Mouse (Mus musculus) midbrain, embryonic 14.5 days (tissue): ENCODE data around the gene Cenpb. TPM values are rescaled to one million over a fixed set of nuclear protein-coding genes. Genes with fewer than 3 reads are reported as not detected.
"Not testable (repeated sequence)": the region's sequence is repeated elsewhere in the genome, so short reads cannot be mapped to it uniquely, and the experiment has no call there.

ENCODE experiments used
- ATAC-seq: fragments of 200-750 bp; cut with Nextera tagmentation; 2 replicates; pipeline ENCODE4 v1.8.0; 2017; ENCODE audit warnings: moderate number of reproducible peaks, moderate library complexity; ENCODE audit not compliant: low FRiP score, low TSS enrichment
- DNase-seq: peaks from one replicate; pipeline ENCODE4 v3.0.0-alpha.2; 2015
- H3K27ac ChIP-seq: fragments of 300-500 bp; sonication (generic); replicated peaks from 2 replicates; pipeline ENCODE4 v1.5.1; 2014; ENCODE audit warnings: mild to moderate bottlenecking, low read depth, low read length, moderate library complexity
- H3K27me3 ChIP-seq: fragments of 300-500 bp; sonication (generic); 2 replicates; pipeline ENCODE4 v1.6.1; 2014; ENCODE audit warnings: low read length, control low read depth, mixed read lengths; ENCODE audit not compliant: control insufficient read depth, insufficient read depth
- H3K36me3 ChIP-seq: fragments of 300-500 bp; sonication (generic); 2 replicates; pipeline ENCODE4 v1.6.1; 2014; ENCODE audit warnings: low read length, control low read depth; ENCODE audit not compliant: control insufficient read depth, insufficient read depth
- H3K4me1 ChIP-seq: fragments of 300-500 bp; sonication (generic); 2 replicates; pipeline ENCODE4 v1.6.1; 2014; ENCODE audit warnings: mild to moderate bottlenecking, antibody characterized with exemption, low read length, control low read depth; ENCODE audit not compliant: control insufficient read depth, insufficient read depth
- H3K4me2 ChIP-seq: fragments of 300-500 bp; sonication (generic); 2 replicates; pipeline ENCODE4 v1.6.1; 2014; ENCODE audit warnings: mild to moderate bottlenecking, low read length, moderate library complexity
- H3K4me3 ChIP-seq: fragments of 300-500 bp; sonication (generic); replicated peaks from 2 replicates; pipeline ENCODE4 v1.5.1; 2014; ENCODE audit warnings: low read depth, low read length
- H3K9ac ChIP-seq: fragments of 300-500 bp; sonication (generic); replicated peaks from 2 replicates; pipeline ENCODE4 v1.6.1; 2014; ENCODE audit warnings: mild to moderate bottlenecking, low read length, moderate library complexity
- H3K9me3 ChIP-seq: fragments of 300-500 bp; sonication (generic); 2 replicates; pipeline ENCODE4 v1.6.1; 2016; ENCODE audit warnings: low read length, control low read depth, mixed read lengths; ENCODE audit not compliant: control insufficient read depth
- WGBS: fragments of 180-500 bp; shearing (Covaris S2); extraction: QIAGEN DNeasy Blood & Tissue Kit; methylation state at CpG from one replicate; pipeline ENCODE4 v1.1.7; 2014; 5-methylcytosine and 5-hydroxymethylcytosine counted together
- polyA plus RNA-seq: library from polyadenylated mRNA; unstranded; fragments of >200 nt; fragmentation: Nextera tagmentation; extraction: Ambion mirVana; gene quantifications from 2 replicates; pipeline ENCODE4 v1.2.1, GENCODE M21; 2014

Cenpb gene
- 11.1 TPM in 2 replicates for polyA plus RNA-seq

GRCm38 (mm10) chr2:131179990-131180587 lies at the start of gene Cenpb:
Cenpb (minus strand) TSS chr2:131180067.
- ATAC-seq (peak; percentile 89), DNase-seq (peak; percentile 94)
- 3% methylated on average over 40 of the region's 57 CpGs for WGBS
- H3K4me3 ChIP-seq, result peak within 1 kb of the TSS; percentile 84
- peak within 1 kb of the TSS; percentile 94 for H3K9ac ChIP-seq
- H3K4me2 ChIP-seq, result peak within 1 kb of the TSS; percentile 95
- H3K36me3 ChIP-seq, result no peaks in the 10 kb centered on the region
- H3K27ac ChIP-seq, result peak within 1 kb of the TSS; percentile 96
- peaks cover 35% of the 10 kb centered on the region for H3K4me1 ChIP-seq
- no peaks in the 10 kb centered on the region for H3K9me3 ChIP-seq
- H3K27me3 ChIP-seq, result no peaks in the 10 kb centered on the region

- H3K9me3 ChIP-seq, result no peaks in the 10 kb centered on the region
- H3K9ac ChIP-seq, result no peak overlapping the region
- no peak for DNase-seq
- H3K4me2 ChIP-seq, result no peak overlapping the region
- H3K27me3 ChIP-seq, result no peaks in the 10 kb centered on the region
- no peak for ATAC-seq
- H3K4me3 ChIP-seq, result no peak overlapping the region
- WGBS, result 85% methylated on average over 3 of the region's 3 CpGs
- H3K36me3 ChIP-seq, result no peaks in the 10 kb centered on the region
- H3K27ac ChIP-seq, result no peak overlapping the region
- H3K4me1 ChIP-seq, result no peaks in the 10 kb centered on the region
Observed at GRCm38 (mm10) chr2:131227243-131227642, 47.4 kb upstream of the Cenpb start.

DNA sequence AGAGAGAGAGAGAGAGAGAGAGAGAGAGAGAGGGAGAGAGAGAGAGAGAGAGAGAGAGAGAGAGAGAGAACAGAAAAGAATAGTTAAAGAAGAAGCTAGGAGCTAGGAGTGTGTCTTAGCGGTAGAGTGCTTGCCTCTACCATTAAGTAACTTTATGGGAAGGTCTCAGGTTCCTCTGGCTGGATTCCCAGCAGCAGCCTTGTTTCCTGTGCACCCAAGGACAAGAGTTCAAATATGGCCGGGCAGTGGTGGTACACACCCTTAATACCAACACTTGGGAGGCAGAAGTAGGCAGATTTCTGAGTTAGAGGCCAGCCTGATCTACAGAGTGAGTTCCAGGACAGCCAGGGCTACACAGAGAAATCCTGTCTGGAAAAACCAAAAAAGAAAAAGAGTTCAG lies 46.8 kb upstream of the Cenpb start:
- H3K36me3 ChIP-seq, ATAC-seq, H3K4me3 ChIP-seq, H3K27me3 ChIP-seq, H3K4me2 ChIP-seq, H3K9ac ChIP-seq, H3K4me1 ChIP-seq, H3K27ac ChIP-seq, H3K9me3 ChIP-seq, DNase-seq: not testable (repeated sequence)
- WGBS, result 86% methylated on average over 2 of the region's 2 CpGs

- Histone ChIP-seq H3K9me3 (no peaks in the 10 kb centered on the region), H3K27me3 (no peaks in the 10 kb centered on the region), H3K4me2 (no peak overlapping the region), H3K27ac (no peak overlapping the region), H3K9ac (no peak overlapping the region), H3K36me3 (no peaks in the 10 kb centered on the region), H3K4me3 (no peak overlapping the region), H3K4me1 (no peaks in the 10 kb centered on the region)
- no peak for DNase-seq
- 84% methylated on average over 6 of the region's 6 CpGs for WGBS
- no peak for ATAC-seq
Observed at GRCm38 (mm10) chr2:131225178-131225577, 45.3 kb upstream of the Cenpb start.

DNA sequence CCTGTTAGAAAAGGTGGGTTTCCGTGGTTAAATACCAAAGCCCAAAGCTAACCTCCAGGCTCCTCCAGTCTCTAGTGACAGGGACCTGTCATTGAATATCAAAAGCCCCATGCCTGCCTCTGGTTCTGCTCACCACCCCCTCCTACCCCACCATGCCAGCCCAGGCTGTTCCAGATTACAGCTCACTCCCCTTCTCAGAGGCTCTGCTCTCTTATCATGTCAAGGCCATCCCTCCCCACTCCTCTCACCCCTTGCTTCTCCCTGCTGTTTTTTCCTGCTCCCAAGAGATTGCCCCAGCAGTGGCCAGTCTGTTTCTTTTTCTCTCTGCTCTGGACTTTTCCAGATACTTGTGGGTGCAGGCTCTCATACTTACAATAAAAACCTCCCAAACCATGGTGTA lies 43.7 kb upstream of the Cenpb start:
- no peak overlapping the region for H3K4me3 ChIP-seq
- WGBS, result 68% methylated on average over 1 of the region's 1 CpGs
- ATAC-seq, result no peak
- DNase-seq, result no peak
- no peaks in the 10 kb centered on the region for H3K27me3 ChIP-seq
- H3K9me3 ChIP-seq, result no peaks in the 10 kb centered on the region
- H3K4me1 ChIP-seq, result no peaks in the 10 kb centered on the region
- no peaks in the 10 kb centered on the region for H3K36me3 ChIP-seq
- no peak overlapping the region for H3K27ac ChIP-seq
- H3K9ac ChIP-seq, result no peak overlapping the region
- H3K4me2 ChIP-seq, result no peak overlapping the region

DNA sequence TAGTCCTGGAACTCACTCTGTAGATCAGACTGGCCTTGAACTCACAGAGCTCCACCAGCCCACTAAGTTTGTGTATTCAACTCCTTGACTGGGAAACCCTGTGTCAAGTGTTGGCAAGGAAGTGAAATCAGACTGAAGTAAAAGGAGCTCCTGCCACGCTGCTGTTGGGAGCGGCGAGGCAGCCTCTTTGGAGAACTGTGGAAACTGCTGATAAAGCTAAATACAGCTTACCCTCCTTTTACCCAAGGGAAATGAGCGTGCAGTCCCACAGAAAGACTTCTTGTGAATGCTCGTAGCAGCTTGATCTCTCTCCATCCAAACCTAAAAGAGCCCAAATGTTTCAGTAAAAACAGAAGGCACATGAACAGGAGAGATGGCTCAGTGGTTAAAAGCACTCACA lies 42.7 kb upstream of the Cenpb start:
- no peaks in the 10 kb centered on the region for H3K9me3 ChIP-seq
- WGBS, result 60% methylated on average over 5 of the region's 5 CpGs
- no peaks in the 10 kb centered on the region for H3K27me3 ChIP-seq
- H3K4me2 ChIP-seq, result no peak overlapping the region
- no peak overlapping the region for H3K4me3 ChIP-seq
- no peak overlapping the region for H3K27ac ChIP-seq
- no peaks in the 10 kb centered on the region for H3K36me3 ChIP-seq
- ATAC-seq, result no peak
- no peaks in the 10 kb centered on the region for H3K4me1 ChIP-seq
- no peak overlapping the region for H3K9ac ChIP-seq
- no peak for DNase-seq

DNA sequence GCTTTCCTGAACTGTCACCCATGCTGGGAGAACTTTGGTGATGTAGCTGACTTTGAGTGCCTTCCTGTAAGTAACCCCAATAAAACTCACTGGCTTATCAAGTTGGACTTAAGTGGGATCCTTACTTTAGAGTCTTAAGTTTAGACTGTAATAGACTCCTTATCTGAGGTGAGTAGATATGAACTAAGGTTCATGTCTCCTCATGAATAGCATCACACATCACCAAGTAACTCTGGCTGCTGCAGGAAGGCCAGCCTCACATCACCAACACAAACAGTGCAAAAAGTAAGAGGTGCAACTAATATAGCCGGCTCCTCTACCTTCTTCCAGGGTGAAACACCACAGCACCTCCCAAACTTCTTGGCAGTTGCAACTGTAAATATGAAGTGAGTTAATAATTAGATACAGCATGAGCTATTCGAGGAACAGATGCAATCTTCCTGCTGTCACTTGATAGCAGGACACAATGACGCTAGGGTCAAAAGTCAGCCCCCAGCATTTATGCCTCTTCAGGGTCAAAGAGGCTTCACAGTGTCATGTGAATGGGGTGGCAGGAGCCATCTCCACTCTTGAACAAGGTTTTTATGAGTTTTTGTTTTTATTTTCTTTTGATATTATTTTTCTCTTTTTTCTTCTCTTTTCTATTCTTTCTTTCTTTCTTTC lies 42.1 kb upstream of the Cenpb start:
- 81% methylated on average over 3 of the region's 3 CpGs for WGBS
- H3K4me3 ChIP-seq, result no peak overlapping the region
- ATAC-seq, result no peak

DNA sequence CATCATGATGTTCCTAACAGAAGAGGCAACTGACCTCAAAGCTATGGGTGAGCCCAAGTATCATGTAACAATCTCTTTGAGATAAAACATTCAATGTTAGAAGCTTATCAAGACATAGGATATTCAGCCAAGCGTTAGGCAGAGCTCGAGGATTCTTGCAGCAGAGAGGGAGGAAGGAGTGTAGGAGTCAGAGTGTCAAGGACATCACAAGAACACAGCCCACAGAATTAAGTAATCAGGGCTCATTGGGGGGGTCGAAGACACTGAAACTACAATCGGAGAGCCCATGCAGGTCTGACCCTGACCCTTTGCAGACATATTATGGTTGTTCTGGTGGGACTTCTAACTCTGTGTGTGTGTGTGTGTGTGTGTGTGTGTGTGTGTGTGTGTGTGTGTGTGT lies 40.2 kb upstream of the Cenpb start:
- ATAC-seq (no peak), DNase-seq (no peak)
- Histone ChIP-seq H3K4me1 (no peaks in the 10 kb centered on the region), H3K27ac (no peak overlapping the region), H3K4me3 (no peak overlapping the region), H3K9ac (no peak overlapping the region), H3K4me2 (no peak overlapping the region), H3K9me3 (no peaks in the 10 kb centered on the region), H3K36me3 (no peaks in the 10 kb centered on the region), H3K27me3 (no peaks in the 10 kb centered on the region)
- WGBS, result 85% methylated on average over 4 of the region's 4 CpGs

More for the DNA sequence above, 42.1 kb upstream of the Cenpb start:
- Histone ChIP-seq H3K27ac (no peak overlapping the region), H3K9ac (no peak overlapping the region), H3K4me1 (no peaks in the 10 kb centered on the region), H3K36me3 (no peaks in the 10 kb centered on the region), H3K9me3 (no peaks in the 10 kb centered on the region), H3K27me3 (no peaks in the 10 kb centered on the region), H3K4me2 (no peak overlapping the region)
- DNase-seq, result no peak
